Mouse (Mus musculus) gastrocnemius, postnatal 10 days (tissue): ENCODE results near the gene Fkbp3. TPM values are rescaled to one million over a fixed set of nuclear protein-coding genes. Genes with fewer than 3 reads are reported as not detected.
"Not testable (repeated sequence)": the region's sequence is repeated elsewhere in the genome, so short reads cannot be mapped to it uniquely, and the experiment has no call there.

Experiments
- DNase-seq: peaks from one replicate; pipeline ENCODE4 v3.0.0; 2021; ENCODE audit warnings: mixed read lengths
- long read RNA-seq, 2 experiments: library from polyadenylated mRNA; stranded (forward); transcript quantifications; one replicate each; pipeline ENCODE4 v2.0.0; 2021
- total RNA-seq, 2 experiments: library from RNA; stranded (reverse); gene quantifications; 2 replicates each; pipeline ENCODE4 v1.2.3; 2021

Gene Fkbp3
- total RNA-seq: 100 to 1,000 TPM; 212 TPM
- long read RNA-seq, experiment 1, transcript Fkbp3-201 (7 exons, 1,022 nt): major isoform, 202 of 207 reads
- long read RNA-seq, experiment 1, partial matches to known transcripts: 2 of 207 reads
- long read RNA-seq, experiment 1, other reads (novel, unspliced or antisense): 3 of 207 reads
- long read RNA-seq, experiment 2, transcript Fkbp3-201 (7 exons, 1,022 nt): major isoform, 215 of 222 reads
- long read RNA-seq, experiment 2, partial matches to known transcripts: 2 of 222 reads
- long read RNA-seq, experiment 2, other reads (novel, unspliced or antisense): 5 of 222 reads

GRCm38 (mm10) chr12:65073611-65074178 is at the start of gene Fkbp3:
Gene Fkbp3 (minus strand): TSS chr12:65074007.
- peak; percentile 98 for DNase-seq

GRCm38 (mm10) chr12:65119451-65119850 is 45.6 kb upstream of the Fkbp3 start:
- DNase-seq: no peak

GRCm38 (mm10) chr12:65118968-65119367 is 45.2 kb upstream of the Fkbp3 start:
- no peak for DNase-seq

GRCm38 (mm10) chr12:65114978-65115377 is 41.2 kb upstream of the Fkbp3 start:
- not testable (repeated sequence) for DNase-seq

GRCm38 (mm10) chr12:65113925-65114324 is 40.1 kb upstream of the Fkbp3 start:
- DNase-seq: no peak

- DNase-seq: no peak
These were observed 39.0 kb upstream of the Fkbp3 start for GRCm38 (mm10) chr12:65112811-65113210.

GRCm38 (mm10) chr12:65111503-65111902 is 37.7 kb upstream of the Fkbp3 start:
- DNase-seq: no peak

GRCm38 (mm10) chr12:65108746-65109145 is 34.9 kb upstream of the Fkbp3 start:
- DNase-seq: no peak

GRCm38 (mm10) chr12:65076906-65077305 is 3.1 kb upstream of the Fkbp3 start:
- no peak for DNase-seq

GRCm38 (mm10) chr12:65075733-65076310 is 2.0 kb upstream of the Fkbp3 start:
- DNase-seq: no peak

GRCm38 (mm10) chr12:65075085-65075732 is 1.4 kb upstream of the Fkbp3 start, which contains the start of gene Fancm:
Gene Fancm (plus strand): TSS chr12:65075603.
- peak; percentile 86 for DNase-seq

GRCm38 (mm10) chr12:65074651-65075050 is 844 bp upstream of the Fkbp3 start:
- no peak for DNase-seq

- no peak for DNase-seq
These were observed 746 bp downstream of the Fkbp3 start for GRCm38 (mm10) chr12:65072911-65073610.

- DNase-seq: no peak
These were observed 5.4 kb downstream of the Fkbp3 start for GRCm38 (mm10) chr12:65068409-65068808.

- DNase-seq: no peak
These were observed 7.6 kb downstream of the Fkbp3 start for GRCm38 (mm10) chr12:65066234-65066633.

GRCm38 (mm10) chr12:65065241-65065640 is 8.6 kb downstream of the Fkbp3 start:
- DNase-seq: no peak

GRCm38 (mm10) chr12:65061082-65061481 is 12.7 kb downstream of the Fkbp3 start:
- no peak for DNase-seq

GRCm38 (mm10) chr12:65058203-65058602 is 15.6 kb downstream of the Fkbp3 start:
- DNase-seq: no peak

GRCm38 (mm10) chr12:65048799-65049198 is 25.0 kb downstream of the Fkbp3 start:
- DNase-seq: no peak

GRCm38 (mm10) chr12:65037546-65037937 is 36.3 kb downstream of the Fkbp3 start:
- DNase-seq: no peak

- DNase-seq: peak; percentile 7
These were observed 36.8 kb downstream of the Fkbp3 start for GRCm38 (mm10) chr12:65036892-65037545.
